Mouse (Mus musculus): ENCODE results near the gene Syt14. TPM values are rescaled to one million over a fixed set of nuclear protein-coding genes. Genes with fewer than 3 reads are reported as not detected.

Gene Syt14
- total and polyA plus RNA-seq, 3 experiments, result not detected

DNA sequence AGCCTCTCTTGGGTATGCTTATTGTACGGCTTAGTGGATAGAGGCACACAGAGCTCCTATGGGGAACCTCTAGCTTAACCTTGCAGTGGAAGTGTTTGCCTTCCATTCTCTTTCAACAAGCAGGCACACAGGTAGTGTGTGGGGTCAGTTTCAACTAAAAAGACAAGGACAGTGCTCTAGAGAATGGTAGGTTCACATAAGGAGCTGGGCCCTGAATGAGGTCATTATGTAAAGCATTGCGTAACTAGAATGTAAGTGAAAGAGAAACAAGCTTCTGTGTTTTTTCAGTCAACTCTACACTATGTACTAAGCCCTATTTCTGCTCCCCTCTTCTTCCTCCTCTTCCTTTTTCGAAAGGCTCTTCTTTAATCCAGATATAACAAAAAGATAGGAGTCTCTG lies 103.8 kb downstream of the Syt14 start:
- no peak overlapping the region for H3K4me2 ChIP-seq (ENCODE audit: insufficient read depth, low read depth, poor library complexity, severe bottlenecking)
- dilution Hi-C loops (cut with MboI; ENCODE audit: extremely low pct_ligation_motif_present, extremely low pct_unique_long_range_greater_than_20kb, low sequenced_read_pairs), result no loop called here
- H3K27ac ChIP-seq (ENCODE audit: insufficient read depth, low read depth), result no peak overlapping the region
- H3K79me2 ChIP-seq (replicated peaks; ENCODE audit: control insufficient read depth, extremely low read depth, insufficient read depth, poor library complexity, severe bottlenecking), result no peaks in the 10 kb centered on the region
- no peak for TF ChIP-seq NELFE (IDR thresholded peaks at IDR 0.05; ENCODE audit: low read depth, low read length)
- TF ChIP-seq MXI1 (IDR thresholded peaks at IDR 0.05; ENCODE audit: low read depth, low read length), result no peak
- TF ChIP-seq BHLHE40 (IDR thresholded peaks at IDR 0.05; ENCODE audit: low read depth, low read length), result no peak
- no peak for TF ChIP-seq CHD1 (IDR thresholded peaks at IDR 0.05; ENCODE audit: low read depth, low read length)
- TF ChIP-seq POLR2A (IDR thresholded peaks at IDR 0.05; ENCODE audit: low read depth, low read length), result no peak
- no peak for TF ChIP-seq MAFK (IDR thresholded peaks at IDR 0.05; ENCODE audit: insufficient replicate concordance, low read length)
- TF ChIP-seq POLR2AphosphoS2 (IDR thresholded peaks at IDR 0.05; ENCODE audit: low read depth, low read length), result no peak
- peaks cover 0 to 3% of the 10 kb centered on the region in 2 experiments; a peak in 1 of 4 replicates for H3K4me1 ChIP-seq (ENCODE audit: control insufficient read depth in 1 of 2, insufficient read depth in 2 of 2)
- H3K9me3 ChIP-seq (replicated peaks; ENCODE audit: low read length), result peaks cover 5% of the 10 kb centered on the region
- no peak overlapping the region for H3K9ac ChIP-seq (ENCODE audit: insufficient read depth, low read depth)
- H3K36me3 ChIP-seq (replicated peaks in 1 of 2; ENCODE audit: control insufficient read depth in 1 of 2, insufficient read depth in 1 of 2, low read length in 1 of 2), result no peaks in the 10 kb centered on the region
- no peaks in the 10 kb centered on the region for H3K27me3 ChIP-seq (replicated peaks)
- in situ Hi-C loops (cut with MboI; ENCODE audit: low pct_ligation_motif_present, low pct_unique_long_range_greater_than_20kb, low sequenced_read_pairs), result no loop called here
- DNase-seq (ENCODE audit: extremely low read depth), result no peak
- H3K4me3 ChIP-seq (replicated peaks in 1 of 3; ENCODE audit: low read depth in 2 of 3, low read length in 2 of 3, poor library complexity in 1 of 3), result no peak overlapping the region

DNA sequence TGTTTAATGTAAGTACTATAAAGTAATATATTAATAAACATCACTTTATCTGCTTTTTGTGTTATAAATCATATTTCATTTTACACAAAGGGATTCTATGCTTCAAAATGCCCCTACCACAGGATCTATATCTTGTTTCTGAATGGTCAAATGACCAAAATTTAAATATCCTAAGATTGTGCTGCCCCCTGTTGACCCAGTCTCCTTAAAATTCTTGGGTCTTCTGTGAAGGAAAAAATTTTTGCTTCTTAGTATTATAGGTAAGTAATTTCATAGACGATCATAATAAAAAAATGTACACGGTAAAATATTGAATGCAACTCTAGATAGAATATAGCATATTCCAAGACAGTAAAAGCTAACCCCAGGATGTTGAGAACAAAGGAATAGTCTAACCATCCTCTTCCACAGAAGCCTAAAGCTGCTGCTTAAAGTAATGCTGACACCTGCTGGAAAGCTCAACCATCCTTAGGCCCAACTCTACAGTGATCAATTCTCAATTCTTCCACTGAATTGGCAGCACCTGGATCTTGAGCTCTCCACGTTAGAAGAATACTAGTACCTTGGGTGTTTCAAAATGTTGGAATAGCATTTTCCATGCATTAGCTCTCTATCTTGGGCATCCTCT lies 123.4 kb downstream of the Syt14 start:
- dilution Hi-C loops (cut with MboI; ENCODE audit: extremely low pct_ligation_motif_present, extremely low pct_unique_long_range_greater_than_20kb, low sequenced_read_pairs) (no loop called here), in situ Hi-C loops (cut with MboI; ENCODE audit: low pct_ligation_motif_present, low pct_unique_long_range_greater_than_20kb, low sequenced_read_pairs) (loop anchor here (10.0 kb wide), 1 partner anchor 177 kb away; no protein-coding TSS in a partner anchor)
- Histone ChIP-seq H3K27ac (ENCODE audit: insufficient read depth, low read depth) (no peak overlapping the region), H3K36me3 (replicated peaks in 1 of 2; ENCODE audit: control insufficient read depth in 1 of 2, insufficient read depth in 1 of 2, low read length in 1 of 2) (no peaks in the 10 kb centered on the region), H3K79me2 (replicated peaks; ENCODE audit: control insufficient read depth, extremely low read depth, insufficient read depth, poor library complexity, severe bottlenecking) (no peaks in the 10 kb centered on the region), H3K27me3 (replicated peaks) (peaks cover 3% of the 10 kb centered on the region), H3K9me3 (replicated peaks; ENCODE audit: low read length) (no peaks in the 10 kb centered on the region), H3K4me1 (ENCODE audit: control insufficient read depth in 1 of 2, insufficient read depth in 2 of 2) (0 out of 4 replicates have a peak, but pooled peaks cover 0 to 3% of the 10 kb centered on the region in 2 experiments), H3K9ac (ENCODE audit: insufficient read depth, low read depth) (no peak overlapping the region), H3K4me2 (ENCODE audit: insufficient read depth, low read depth, poor library complexity, severe bottlenecking) (no peak overlapping the region), H3K4me3 (replicated peaks in 1 of 3; ENCODE audit: low read depth in 2 of 3, low read length in 2 of 3, poor library complexity in 1 of 3) (no peak overlapping the region)
- DNase-seq (ENCODE audit: extremely low read depth), result no peak
- TF ChIP-seq MXI1 (IDR thresholded peaks at IDR 0.05; ENCODE audit: low read depth, low read length), result no peak
- no peak for TF ChIP-seq CHD1 (IDR thresholded peaks at IDR 0.05; ENCODE audit: low read depth, low read length)
- peak; percentile 1; the same call in 1 of the 2 replicates for TF ChIP-seq SMC3 (IDR thresholded peaks at IDR 0.05; ENCODE audit: low read depth, low read length)
- TF ChIP-seq BHLHE40 (IDR thresholded peaks at IDR 0.05; ENCODE audit: low read depth, low read length), result no peak
- no peak for TF ChIP-seq MAZ (IDR thresholded peaks at IDR 0.05; ENCODE audit: low read depth, low read length)
- no peak for TF ChIP-seq MYC (IDR thresholded peaks at IDR 0.05; ENCODE audit: low read depth, low read length)
- TF ChIP-seq EP300 (IDR thresholded peaks at IDR 0.05; ENCODE audit: low read length), result no peak
- TF ChIP-seq RAD21 (IDR thresholded peaks at IDR 0.05; ENCODE audit: low read depth, low read length), result peak; percentile 46
- TF ChIP-seq ZMIZ1 (IDR thresholded peaks at IDR 0.05; ENCODE audit: low read depth, low read length), result no peak
- no peak for TF ChIP-seq RCOR1 (conservative IDR thresholded peaks at IDR 0.05; ENCODE audit: low read depth, low read length)
- no peak for TF ChIP-seq ELF1 (IDR thresholded peaks at IDR 0.05; ENCODE audit: low read depth, low read length)
- TF ChIP-seq POLR2AphosphoS2 (IDR thresholded peaks at IDR 0.05; ENCODE audit: low read depth, low read length), result no peak
- no peak for TF ChIP-seq ZNF384 (IDR thresholded peaks at IDR 0.05; ENCODE audit: low read depth, low read length)
- peak in 1 of 2 experiments; percentile 50; a peak in 2 of 4 replicates for TF ChIP-seq CTCF (conservative IDR thresholded peaks at IDR 0.05 in 1 of 2, IDR thresholded peaks at IDR 0.05 in 1 of 2; ENCODE audit: low read depth in 2 of 2, low read length in 2 of 2)
- no peak for TF ChIP-seq POLR2A (IDR thresholded peaks at IDR 0.05; ENCODE audit: low read depth, low read length)
- no peak for TF ChIP-seq E2F4 (IDR thresholded peaks at IDR 0.05; ENCODE audit: insufficient replicate concordance, low read depth, low read length)
